Mouse (Mus musculus) kidney, embryonic 15.5 days (tissue): ENCODE data around the gene Rpp30. TPM values are rescaled to one million over a fixed set of nuclear protein-coding genes. Genes with fewer than 3 reads are reported as not detected.
A peak's percentile ranks its signal among the peaks of the same experiment; 100 is the strongest.

Source experiments
- ATAC-seq: fragments of 200-750 bp; cut with Nextera tagmentation; replicated peaks from 2 replicates; pipeline ENCODE4 v1.8.0; 2017; ENCODE audit warnings: moderate TSS enrichment; ENCODE audit not compliant: low FRiP score
- H3K27ac ChIP-seq: fragments of 300-500 bp; sonication (generic); 2 replicates; pipeline ENCODE4 v1.5.1; 2015; ENCODE audit warnings: mild to moderate bottlenecking, inconsistent platforms
- H3K27me3 ChIP-seq: fragments of 300-500 bp; sonication (generic); 2 replicates; pipeline ENCODE4 v1.6.1; 2015; ENCODE audit warnings: inconsistent platforms
- H3K36me3 ChIP-seq: fragments of 300-500 bp; sonication (generic); 2 replicates; pipeline ENCODE4 v1.6.1; 2015; ENCODE audit warnings: inconsistent platforms
- H3K4me1 ChIP-seq: fragments of 300-500 bp; sonication (generic); 2 replicates; pipeline ENCODE4 v1.6.1; 2015; ENCODE audit warnings: inconsistent platforms
- H3K4me2 ChIP-seq: fragments of 300-500 bp; sonication (generic); 2 replicates; pipeline ENCODE4 v1.6.1; 2015; ENCODE audit warnings: moderate library complexity, mild to moderate bottlenecking, inconsistent platforms
- H3K4me3 ChIP-seq: fragments of 300-500 bp; sonication (generic); replicated peaks from 2 replicates; pipeline ENCODE4 v1.5.1; 2015; ENCODE audit warnings: mild to moderate bottlenecking, inconsistent platforms
- H3K9ac ChIP-seq: fragments of 300-500 bp; sonication (generic); 2 replicates; pipeline ENCODE4 v1.6.1; 2015; ENCODE audit warnings: mild to moderate bottlenecking, inconsistent platforms
- H3K9me3 ChIP-seq: fragments of 300-500 bp; sonication (generic); replicated peaks from 2 replicates; pipeline ENCODE4 v1.6.1; 2016; ENCODE audit warnings: inconsistent platforms
- WGBS: fragments of 180-500 bp; shearing (Covaris S2); methylation state at CpG from one replicate; pipeline ENCODE4 v1.1.7; 2015; ENCODE audit warnings: mixed read lengths; 5-methylcytosine and 5-hydroxymethylcytosine counted together
- polyA plus RNA-seq: library from polyadenylated mRNA; unstranded; fragments of >200 nt; fragmentation: Nextera tagmentation; extraction: Ambion mirVana; gene quantifications from 2 replicates; pipeline ENCODE4 v1.2.1, GENCODE M21; 2015

The Rpp30 gene
- polyA plus RNA-seq, 1 experiment from 2014 or later = 75.5 TPM

DNA sequence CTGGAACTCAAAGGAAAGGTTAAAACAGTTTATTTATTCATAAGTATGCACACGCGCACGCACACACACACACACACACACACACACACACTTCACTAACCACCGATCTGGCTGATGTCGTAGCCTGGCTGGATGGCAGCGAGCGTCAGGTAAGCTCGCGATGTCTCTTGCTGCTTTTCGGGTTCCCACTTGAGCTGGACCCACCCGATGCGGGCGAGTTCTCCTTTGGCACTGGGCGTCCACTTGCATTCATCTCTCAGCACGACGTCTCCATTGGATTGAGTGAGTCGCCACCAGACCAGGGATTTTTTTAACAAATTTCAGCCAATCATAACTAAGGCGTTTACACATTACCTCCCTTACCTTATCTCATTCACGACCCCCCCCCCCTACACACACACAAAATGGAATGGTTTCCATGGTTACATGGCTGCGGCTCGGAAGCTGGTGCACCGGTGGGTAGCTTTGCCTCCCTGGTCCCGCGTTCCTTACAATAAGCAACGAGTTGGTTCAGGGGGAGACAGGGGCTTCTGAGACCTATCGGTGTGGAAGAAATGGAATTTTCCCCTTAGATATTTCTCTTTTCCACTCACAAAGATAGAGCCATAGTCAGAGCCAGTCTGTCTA lies 25.9 kb downstream of the Rpp30 start:
- H3K4me2 ChIP-seq = no peak overlapping the region
- H3K9me3 ChIP-seq = no peaks in the 10 kb centered on the region
- H3K4me1 ChIP-seq = peaks cover 7% of the 10 kb centered on the region; the same call in 1 of the 2 replicates
- 90% methylated on average over 26 of the region's 26 CpGs for WGBS
- no peak overlapping the region for H3K27ac ChIP-seq
- ATAC-seq = no peak
- peaks cover 10% of the 10 kb centered on the region; the same call in 1 of the 2 replicates for H3K27me3 ChIP-seq
- H3K4me3 ChIP-seq = no peak overlapping the region
- H3K36me3 ChIP-seq = peaks cover 10% of the 10 kb centered on the region; the same call in 1 of the 2 replicates
- no peak overlapping the region for H3K9ac ChIP-seq

DNA sequence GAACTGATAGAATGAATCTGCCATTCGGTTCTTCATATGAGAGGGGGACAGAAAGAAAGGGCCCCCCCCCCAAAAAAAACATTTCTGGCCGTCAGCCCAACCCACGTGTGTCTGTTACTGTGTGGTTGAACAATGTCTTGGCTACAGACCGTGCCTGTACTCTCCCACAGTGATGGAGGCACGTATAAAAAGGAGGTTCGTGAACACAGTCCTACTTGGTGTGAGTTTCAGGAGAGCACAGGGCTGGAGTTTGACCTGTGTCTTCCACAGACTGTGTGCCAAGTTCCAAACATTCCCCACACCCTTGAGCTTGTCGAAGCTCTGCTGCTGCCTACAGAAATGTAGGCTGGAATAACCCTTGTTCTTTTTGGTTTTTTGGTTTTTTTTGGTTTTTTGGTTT lies 26.9 kb downstream of the Rpp30 start:
- H3K9me3 ChIP-seq = no peaks in the 10 kb centered on the region
- peaks cover 7% of the 10 kb centered on the region; the same call in 1 of the 2 replicates for H3K4me1 ChIP-seq
- H3K4me2 ChIP-seq = no peak overlapping the region
- ATAC-seq = no peak
- no peak overlapping the region for H3K4me3 ChIP-seq
- H3K36me3 ChIP-seq = peaks cover 6% of the 10 kb centered on the region; the same call in 1 of the 2 replicates
- peaks cover 14% of the 10 kb centered on the region; the same call in 1 of the 2 replicates for H3K27me3 ChIP-seq
- no peak overlapping the region for H3K27ac ChIP-seq
- WGBS = 29% methylated on average over 7 of the region's 7 CpGs
- H3K9ac ChIP-seq = no peak overlapping the region

DNA sequence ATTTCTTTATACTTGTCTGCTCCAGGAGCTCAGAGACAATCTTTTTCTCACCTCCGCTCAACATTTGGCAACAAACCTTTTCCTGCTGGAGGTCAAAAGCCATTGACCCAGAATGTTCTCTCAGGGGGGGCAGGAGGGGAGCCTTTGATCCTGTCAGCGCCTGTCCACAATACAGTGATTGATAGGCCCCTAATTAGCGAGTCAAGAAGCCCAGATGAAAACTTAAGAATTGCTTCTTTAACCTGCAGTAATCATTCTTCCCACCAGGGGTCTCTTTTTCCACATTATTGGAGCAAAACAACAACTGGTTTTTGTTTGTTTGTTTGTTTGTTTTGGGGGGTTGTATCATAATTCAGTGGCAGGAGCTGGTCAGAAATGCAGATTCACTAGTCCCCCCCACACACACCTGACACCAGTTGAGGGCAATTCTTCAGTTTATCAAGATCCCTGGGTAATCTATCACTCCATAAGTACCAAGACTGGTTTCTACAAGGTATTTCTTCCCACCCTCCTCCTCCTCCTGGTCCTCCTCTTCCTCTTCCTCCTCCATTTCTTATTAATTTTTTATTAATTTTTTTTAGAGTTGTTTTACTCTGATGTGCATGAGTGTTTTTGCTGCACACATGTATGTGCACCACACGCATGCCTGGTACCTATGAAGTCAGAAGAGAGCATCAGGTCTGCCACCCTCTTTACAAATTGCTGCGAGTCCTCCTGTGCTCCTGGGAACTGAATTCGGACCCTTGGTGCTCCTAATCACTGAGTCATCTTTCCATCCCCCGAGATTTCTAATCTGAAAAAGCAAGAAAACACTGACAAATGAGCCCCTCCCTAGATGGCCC lies 27.8 kb downstream of the Rpp30 start:
- no peaks in the 10 kb centered on the region for H3K36me3 ChIP-seq
- H3K4me1 ChIP-seq = peaks cover 7% of the 10 kb centered on the region; the same call in 1 of the 2 replicates
- peaks cover 14% of the 10 kb centered on the region; the same call in 1 of the 2 replicates for H3K27me3 ChIP-seq
- no peak overlapping the region for H3K27ac ChIP-seq
- H3K9ac ChIP-seq = no peak overlapping the region
- no peak overlapping the region for H3K4me3 ChIP-seq
- H3K4me2 ChIP-seq = peak overlapping the region; percentile 20; the same call in 1 of the 2 replicates
- H3K9me3 ChIP-seq = no peaks in the 10 kb centered on the region
- ATAC-seq = peak; percentile 82
- WGBS = 29% methylated on average over 7 of the region's 7 CpGs

DNA sequence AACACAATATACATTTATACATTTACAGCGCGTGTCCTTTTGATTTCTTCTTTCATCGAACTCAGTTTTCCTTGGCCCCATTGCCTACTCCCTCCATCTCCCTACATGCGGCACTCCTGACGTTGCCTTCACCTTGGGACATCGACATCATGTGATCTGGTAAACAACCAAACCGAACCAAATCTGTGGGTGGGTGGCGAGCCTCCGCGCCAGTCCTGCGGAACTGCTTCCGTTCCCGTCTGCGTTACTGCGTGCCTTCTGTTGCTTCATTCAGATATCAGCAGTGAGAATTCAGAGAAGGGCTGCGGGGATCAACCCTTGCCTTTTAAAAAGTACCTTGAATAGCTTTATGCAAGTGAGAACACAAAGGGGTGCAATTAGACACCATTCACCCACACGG lies 28.5 kb downstream of the Rpp30 start:
- H3K4me3 ChIP-seq = no peak overlapping the region
- no peak overlapping the region for H3K4me2 ChIP-seq
- WGBS = 46% methylated on average over 17 of the region's 17 CpGs

DNA sequence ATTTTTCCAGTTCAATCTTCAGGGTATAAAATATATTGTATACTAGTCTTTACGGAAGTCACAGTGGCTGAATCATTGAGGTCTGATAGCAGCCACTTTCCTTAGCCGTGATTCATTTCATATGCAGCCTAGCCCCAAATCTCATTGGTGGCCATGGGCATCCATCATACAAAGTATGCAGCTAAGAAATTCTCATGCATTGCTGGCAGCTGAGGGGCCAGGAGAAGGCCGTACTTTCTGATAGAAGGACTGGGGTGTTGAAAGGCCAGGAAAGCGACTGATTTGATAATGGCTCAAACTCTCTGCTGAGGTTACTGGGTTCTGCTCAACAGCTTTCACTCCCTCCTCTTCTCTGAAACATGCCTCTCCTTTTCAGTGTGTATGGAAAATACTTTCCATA lies 32.7 kb downstream of the Rpp30 start:
- H3K27ac ChIP-seq = no peak overlapping the region
- 0 out of 2 replicates have a peak, but pooled peaks cover 6% of the 10 kb centered on the region for H3K4me1 ChIP-seq
- peak overlapping the region; percentile 38 for H3K4me2 ChIP-seq
- H3K9ac ChIP-seq = no peak overlapping the region
- no peak overlapping the region for H3K4me3 ChIP-seq
- ATAC-seq = no peak
- peaks cover 20% of the 10 kb centered on the region; the same call in 1 of the 2 replicates for H3K27me3 ChIP-seq
- H3K9me3 ChIP-seq = no peaks in the 10 kb centered on the region
- 66% methylated on average over 4 of the region's 4 CpGs for WGBS
- no peaks in the 10 kb centered on the region for H3K36me3 ChIP-seq

More for the DNA sequence above, 28.5 kb downstream of the Rpp30 start:
- no peak for ATAC-seq
- Histone ChIP-seq H3K9ac (no peak overlapping the region), H3K27ac (no peak overlapping the region), H3K36me3 (no peaks in the 10 kb centered on the region), H3K9me3 (no peaks in the 10 kb centered on the region), H3K4me1 (peaks cover 9% of the 10 kb centered on the region; the same call in 1 of the 2 replicates), H3K27me3 (peaks cover 14% of the 10 kb centered on the region; the same call in 1 of the 2 replicates)

DNA sequence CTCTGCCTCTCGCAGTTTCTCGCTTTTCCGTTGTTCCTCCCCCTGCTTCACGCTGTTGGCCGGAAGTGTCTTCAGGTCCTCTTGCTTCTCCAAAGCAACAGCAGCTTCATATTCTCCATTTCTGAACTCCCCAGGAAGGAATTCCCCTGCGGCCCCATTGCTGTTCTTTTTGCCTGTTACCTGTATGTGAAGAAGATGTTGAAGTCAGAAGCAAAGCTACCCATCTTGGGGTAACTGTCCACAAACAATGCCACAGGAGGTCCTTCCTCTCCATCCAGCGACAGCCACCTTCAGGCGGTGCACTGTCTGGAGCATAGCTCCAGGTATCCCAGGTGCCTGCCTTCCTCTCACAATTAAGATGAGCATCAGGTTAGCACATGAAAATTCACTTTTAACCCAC lies 35.7 kb downstream of the Rpp30 start:
- Histone ChIP-seq H3K36me3 (no peaks in the 10 kb centered on the region), H3K9me3 (peaks cover 8% of the 10 kb centered on the region), H3K9ac (no peak overlapping the region), H3K27ac (no peak overlapping the region), H3K4me3 (no peak overlapping the region), H3K4me2 (no peak overlapping the region), H3K4me1 (0 out of 2 replicates have a peak, but pooled peaks cover 6% of the 10 kb centered on the region), H3K27me3 (peaks cover 10% of the 10 kb centered on the region; the same call in 1 of the 2 replicates)
- 76% methylated on average over 8 of the region's 8 CpGs for WGBS
- ATAC-seq = no peak

DNA sequence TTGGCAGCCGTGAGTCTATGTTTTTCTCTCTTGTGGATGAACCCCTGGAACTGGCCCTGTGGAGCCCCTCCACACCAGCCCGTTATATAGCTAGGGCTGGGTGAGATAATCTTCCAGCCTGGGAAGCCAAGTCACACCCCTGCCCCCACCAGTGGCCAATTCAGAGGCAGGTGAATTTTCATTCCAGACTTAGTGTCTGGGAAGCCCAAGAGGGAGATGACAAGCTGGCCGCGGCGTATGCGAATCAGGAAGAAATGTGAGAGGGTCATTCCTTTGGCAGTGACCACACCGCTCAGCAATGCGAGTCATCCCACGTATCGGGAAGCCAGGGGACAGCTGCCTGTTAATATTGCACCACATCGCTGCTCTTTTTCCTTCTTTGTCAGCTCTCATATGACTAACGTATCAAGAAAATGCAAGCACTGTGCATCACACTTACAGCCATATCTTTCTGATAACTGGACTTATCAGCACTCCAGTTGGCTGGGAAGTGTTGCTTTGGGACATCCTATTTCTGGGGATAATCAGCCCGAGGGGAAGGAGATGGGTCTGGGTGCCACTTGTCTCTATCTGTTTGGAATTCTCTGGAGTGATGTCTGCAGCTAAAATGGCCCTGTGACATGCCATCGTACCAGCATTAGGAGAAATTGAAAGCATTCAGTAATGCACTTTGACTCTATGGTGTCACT lies 36.4 kb downstream of the Rpp30 start, which contains the start of gene Ankrd1:
Gene Ankrd1, minus strand, starts transcription at position 317 of the 689 bp plus-strand sequence.
- peaks cover 8% of the 10 kb centered on the region; the same call in 1 of the 2 replicates for H3K27me3 ChIP-seq
- ATAC-seq = no peak
- no peak within 1 kb of the TSS for H3K9ac ChIP-seq
- 0 out of 2 replicates have a peak, but pooled peaks cover 6% of the 10 kb centered on the region for H3K4me1 ChIP-seq
- H3K9me3 ChIP-seq = peaks cover 8% of the 10 kb centered on the region
- WGBS = 67% methylated on average over 14 of the region's 14 CpGs
- H3K36me3 ChIP-seq = no peaks in the 10 kb centered on the region
- H3K4me2 ChIP-seq = no peak within 1 kb of the TSS
- no peak within 1 kb of the TSS for H3K27ac ChIP-seq
- H3K4me3 ChIP-seq = no peak within 1 kb of the TSS

DNA sequence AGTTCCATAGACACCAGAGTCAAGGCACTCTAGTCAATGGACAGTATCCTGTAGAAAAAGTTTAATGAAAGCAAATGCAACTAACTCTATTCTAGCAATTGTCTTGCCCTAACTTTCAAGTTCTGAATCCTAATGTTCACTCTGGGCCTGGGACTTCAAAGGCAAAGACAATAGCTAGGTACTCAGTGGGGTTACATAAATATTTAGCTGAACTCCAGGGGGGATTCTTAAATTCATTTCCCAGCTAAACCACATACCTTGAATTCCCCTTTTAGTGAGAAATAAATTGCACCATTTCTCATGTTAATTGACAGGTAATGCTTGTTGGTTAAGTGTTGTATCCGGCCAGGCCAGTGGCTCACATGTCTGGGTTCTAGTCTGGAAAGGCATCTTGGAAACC lies 40.7 kb downstream of the Rpp30 start:
- H3K9ac ChIP-seq = no peak overlapping the region
- peaks cover 2% of the 10 kb centered on the region; the same call in 1 of the 2 replicates for H3K27me3 ChIP-seq
- no peak overlapping the region for H3K27ac ChIP-seq
- no peak overlapping the region for H3K4me2 ChIP-seq
- peaks cover 7% of the 10 kb centered on the region for H3K4me1 ChIP-seq
- ATAC-seq = no peak
- peaks cover 8% of the 10 kb centered on the region for H3K9me3 ChIP-seq
- H3K4me3 ChIP-seq = no peak overlapping the region
- no peaks in the 10 kb centered on the region for H3K36me3 ChIP-seq
- 67% methylated on average over 1 of the region's 1 CpGs for WGBS

DNA sequence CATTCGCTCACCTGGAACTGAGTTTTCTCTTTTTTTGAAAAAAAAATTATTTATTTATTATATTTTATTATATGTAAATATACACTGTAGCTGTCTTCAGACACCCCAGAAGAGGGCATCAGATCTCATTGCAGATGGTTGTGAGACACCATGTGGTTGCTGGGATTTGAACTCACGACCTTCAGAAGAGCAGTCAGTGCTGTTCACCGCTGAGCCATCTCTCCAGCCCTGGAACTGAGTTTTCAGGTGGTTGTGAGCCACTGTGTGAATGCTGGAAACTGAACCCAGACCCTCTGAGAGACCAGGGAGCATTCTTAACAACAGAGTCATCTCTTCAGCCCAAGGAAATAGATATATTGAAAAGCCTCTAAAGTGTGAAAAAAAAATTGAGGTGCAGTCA lies 44.9 kb downstream of the Rpp30 start:
- Histone ChIP-seq H3K36me3 (no peaks in the 10 kb centered on the region), H3K27me3 (no peaks in the 10 kb centered on the region), H3K4me3 (no peak overlapping the region), H3K27ac (no peak overlapping the region), H3K4me2 (no peak overlapping the region), H3K9ac (no peak overlapping the region), H3K9me3 (peaks cover 3% of the 10 kb centered on the region), H3K4me1 (peaks cover 10% of the 10 kb centered on the region)
- no peak for ATAC-seq
- WGBS = 95% methylated on average over 3 of the region's 3 CpGs

DNA sequence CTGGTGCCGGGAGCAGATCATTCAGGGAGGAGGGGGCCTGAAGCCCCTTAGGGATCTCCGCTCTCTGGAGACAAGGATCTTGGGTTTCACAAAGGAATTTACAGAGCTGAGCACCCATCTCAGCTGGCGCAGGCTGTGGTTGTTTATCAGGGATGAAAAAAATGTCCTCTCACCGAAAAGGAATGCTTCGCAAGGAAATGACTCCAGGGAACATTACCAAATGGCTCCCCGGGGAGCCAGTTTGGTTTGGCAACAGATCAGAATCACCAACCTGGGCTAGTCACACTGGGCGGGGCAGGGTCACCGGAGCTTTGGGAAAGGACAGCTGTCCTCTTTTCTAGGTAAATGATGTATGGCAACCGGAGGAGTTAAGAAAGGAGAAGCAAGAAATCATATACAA lies 45.7 kb downstream of the Rpp30 start:
- Histone ChIP-seq H3K27ac (no peak overlapping the region), H3K9ac (no peak overlapping the region), H3K4me1 (peaks cover 10% of the 10 kb centered on the region), H3K4me3 (peak overlapping the region; percentile 2; the same call in 1 of the 2 replicates), H3K36me3 (no peaks in the 10 kb centered on the region), H3K9me3 (no peaks in the 10 kb centered on the region), H3K4me2 (peak overlapping the region; percentile 49), H3K27me3 (no peaks in the 10 kb centered on the region)
- 0 out of 2 replicates have a peak, but pooled peaks have one; percentile 18 for ATAC-seq
- WGBS = 26% methylated on average over 9 of the region's 9 CpGs

DNA sequence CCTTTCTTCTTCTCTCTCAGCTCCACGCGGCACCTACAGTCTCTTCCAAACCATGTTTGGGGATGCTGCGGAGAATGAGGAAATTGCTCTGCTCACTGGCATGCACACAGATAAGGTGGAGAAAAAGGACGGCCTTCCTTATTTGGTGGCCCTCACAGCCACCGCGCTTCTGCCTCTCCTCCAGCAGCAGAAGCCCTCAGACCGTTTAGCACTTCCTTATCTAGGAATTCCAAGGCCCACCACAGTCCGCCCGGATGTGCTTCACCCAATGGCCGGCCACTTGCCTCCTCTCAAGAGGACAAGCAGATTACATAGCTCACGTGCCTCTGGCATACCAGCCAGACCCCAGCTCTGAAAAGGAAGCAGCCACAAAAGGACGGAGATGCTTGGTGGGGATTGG lies 46.1 kb downstream of the Rpp30 start:
- Histone ChIP-seq H3K27me3 (no peaks in the 10 kb centered on the region), H3K9ac (no peak overlapping the region), H3K4me2 (peak overlapping the region; percentile 49), H3K27ac (no peak overlapping the region), H3K4me1 (peaks cover 10% of the 10 kb centered on the region), H3K9me3 (no peaks in the 10 kb centered on the region), H3K4me3 (peak overlapping the region; percentile 2; the same call in 1 of the 2 replicates), H3K36me3 (no peaks in the 10 kb centered on the region)
- ATAC-seq = no peak
- WGBS = 30% methylated on average over 12 of the region's 12 CpGs
